Mouse (Mus musculus) liver, adult 2 months (tissue): ENCODE measurements around the gene Gm20388.

ENCODE experiments used
- CTCF ChIP-seq: fragments of 200-500 bp; IDR thresholded peaks from 2 replicates; pipeline ENCODE4 v1.5.1; 2011; ENCODE audit warnings: low read depth, low read length, control low read depth
- POLR2A ChIP-seq: fragments of 200-500 bp; IDR thresholded peaks from 2 replicates; pipeline ENCODE4 v1.6.1; 2011; ENCODE audit warnings: low read length, control low read depth; ENCODE audit not compliant: insufficient read depth; ENCODE audit errors: extremely low read depth

GRCm38 (mm10) chr8:121898401-121898931, 1987.8 kb downstream of the Gm20388 start:
- TF ChIP-seq CTCF (no peak), POLR2A (no peak)
